ENCODE assay signal across 17 mouse cellular contexts in genomic region chrX:19906646-19907371, GRCm38 (mm10).
DNase-seq lines count a peak whose midpoint lies in the region; ATAC-seq and TF ChIP-seq lines count a peak whose summit lies in the region.
"Had no signal": no experiment of that assay in that cellular context is flagged by ENCODE, and none has a peak within 500 bp of the region (broad histone marks: within the 10 kb centered on the region; RNA-seq: fewer than 3 reads in every experiment).

No protein-coding gene starts in this region.

- peak; percentile 4 to 57 for DNase-seq in kidney, adult 8-10 months
- DNase-seq in kidney, postnatal 4 days = no peak
- DNase-seq in ES-E14 (ENCODE audit: low read depth, low spot score) = peak; percentile 42
- DNase-seq in embryo, embryonic 9.5 days (ENCODE audit: extremely low spot score) = peak; percentile 49
- DNase-seq in right cerebral cortex, postnatal 10 days (ENCODE audit: low spot score in 2 of 2) = no peak
- DNase-seq in frontal cortex, postnatal 36 days (ENCODE audit: low spot score in 2 of 2) = no peak
- DNase-seq: cerebellum, postnatal 25 days; right cerebral cortex, postnatal 25 days; thymus, postnatal 4 days had no signal

- H3K27me3 ChIP-seq in lung, embryonic 16.5 days (ENCODE audit: control insufficient read depth, insufficient read depth, low read depth, low read length) = no peaks in the 10 kb centered on the region
- no peaks in the 10 kb centered on the region for H3K27me3 ChIP-seq in intestine, embryonic 15.5 days (replicated peaks)
- H3K27me3 ChIP-seq: limb, embryonic 13.5 days; neural tube, embryonic 13.5 days had no signal

- H3K27ac ChIP-seq in ES-E14 (ENCODE audit: insufficient read depth, low read depth, low read length, poor library complexity, severe bottlenecking) = peak overlapping the region; percentile 49; the same call in 1 of the 2 replicates
- H3K27ac ChIP-seq in lung, embryonic 16.5 days (ENCODE audit: low read length) = no peak overlapping the region; the same call in 1 of the 2 replicates
- H3K27ac ChIP-seq in intestine, embryonic 15.5 days = no peak overlapping the region
- H3K27ac ChIP-seq: heart, embryonic 10.5 days; hindbrain, embryonic 14.5 days; limb, embryonic 13.5 days; macrophage; neural tube, embryonic 13.5 days had no signal

- no peaks in the 10 kb centered on the region for H3K36me3 ChIP-seq in ES-E14 (ENCODE audit: control insufficient read depth, insufficient read depth, low read length, poor library complexity, severe bottlenecking)
- H3K36me3 ChIP-seq in lung, embryonic 16.5 days (ENCODE audit: control insufficient read depth, insufficient read depth, low read length) = no peaks in the 10 kb centered on the region
- H3K36me3 ChIP-seq in intestine, embryonic 15.5 days = no peaks in the 10 kb centered on the region
- H3K36me3 ChIP-seq: heart, embryonic 10.5 days; limb, embryonic 13.5 days; neural tube, embryonic 13.5 days had no signal

- no peak overlapping the region for H3K4me3 ChIP-seq in ES-E14 (ENCODE audit: insufficient read depth in 1 of 2, low read depth in 1 of 2, low read length in 2 of 2, poor library complexity in 1 of 2, severe bottlenecking in 1 of 2)
- no peak overlapping the region for H3K4me3 ChIP-seq in lung, embryonic 16.5 days (ENCODE audit: low read length)
- no peak overlapping the region for H3K4me3 ChIP-seq in intestine, embryonic 15.5 days (replicated peaks)
- H3K4me3 ChIP-seq: heart, embryonic 10.5 days; limb, embryonic 13.5 days; neural tube, embryonic 13.5 days had no signal

- peak; percentile 66 for ATAC-seq in lung, embryonic 16.5 days (ENCODE audit: low read depth)
- no peak for ATAC-seq in intestine, embryonic 15.5 days
- ATAC-seq: activated CD4-positive, CD25-positive, alpha-beta regulatory T cell, adult 4 months had no signal

- in situ Hi-C loops in ES-E14 (cut with MboI; ENCODE audit: low sequenced_read_pairs in 2 of 2, unreplicated experiment in 2 of 2) = no loop called here

- H3K4me1 ChIP-seq in ES-E14 (ENCODE audit: control insufficient read depth in 2 of 2, insufficient read depth in 2 of 2, low read length in 2 of 2, poor library complexity in 1 of 2) = peaks cover 0 to 4% of the 10 kb centered on the region in 2 experiments; a peak in 1 of 4 replicates
- H3K4me1 ChIP-seq in lung, embryonic 16.5 days (replicated peaks; ENCODE audit: control insufficient read depth, insufficient read depth, low read length) = peaks cover 3% of the 10 kb centered on the region; the same call in 1 of the 2 replicates
- H3K4me1 ChIP-seq in intestine, embryonic 15.5 days (replicated peaks) = no peaks in the 10 kb centered on the region
- H3K4me1 ChIP-seq: heart, embryonic 10.5 days; neural tube, embryonic 13.5 days had no signal

- H3K9ac ChIP-seq in ES-E14 (ENCODE audit: insufficient read depth, low read depth, low read length, poor library complexity, severe bottlenecking) = no peak overlapping the region
- no peak overlapping the region for H3K9ac ChIP-seq in lung, embryonic 16.5 days (ENCODE audit: low read length)
- H3K9ac ChIP-seq in intestine, embryonic 15.5 days = no peak overlapping the region
- H3K9ac ChIP-seq: hindbrain, embryonic 14.5 days; limb, embryonic 13.5 days; neural tube, embryonic 13.5 days had no signal

- no peaks in the 10 kb centered on the region for H3K9me3 ChIP-seq in ES-E14 (ENCODE audit: control insufficient read depth, insufficient read depth, low read depth, low read length)
- no peaks in the 10 kb centered on the region for H3K9me3 ChIP-seq in lung, embryonic 16.5 days (ENCODE audit: control insufficient read depth, low read length)
- H3K9me3 ChIP-seq in intestine, embryonic 15.5 days = no peaks in the 10 kb centered on the region
- H3K9me3 ChIP-seq: heart, embryonic 10.5 days; limb, embryonic 13.5 days; neural tube, embryonic 13.5 days had no signal

- no peak overlapping the region for H3K4me2 ChIP-seq in lung, embryonic 16.5 days (ENCODE audit: low read depth, low read length)
- H3K4me2 ChIP-seq in intestine, embryonic 15.5 days (replicated peaks) = no peak overlapping the region
- H3K4me2 ChIP-seq: hindbrain, embryonic 14.5 days; limb, embryonic 13.5 days; neural tube, embryonic 13.5 days had no signal

TF ChIP-seq in ES-E14, 5 proteins besides CTCF, POLR2A, EP300 and RAD21:
- TF ChIP-seq ZNF384 (IDR thresholded peaks at IDR 0.05; ENCODE audit: low read depth, low read length) (no peak), CHD2 (IDR thresholded peaks at IDR 0.05; ENCODE audit: low read depth, low read length) (no peak; the same call in 1 of the 2 replicates), HCFC1 (IDR thresholded peaks at IDR 0.05; ENCODE audit: borderline replicate concordance, insufficient read depth, low read length) (no peak), MAFK (IDR thresholded peaks at IDR 0.05; ENCODE audit: insufficient read depth, low read depth, low read length) (0 out of 2 replicates have a peak, but pooled peaks have one; percentile 22), ZC3H11A (IDR thresholded peaks at IDR 0.05; ENCODE audit: borderline replicate concordance, low read depth, low read length) (no peak)
TF ChIP-seq in ES-E14: peak in this region for 1.

Comparison
In these comparisons a context has a peak if more than half of its experiments do, and no peak if none do; other contexts are left out.
1. DNase-seq: peak in kidney, adult 8-10 months (2 of 2), ES-E14 (single experiment) and embryo, embryonic 9.5 days (single experiment); none in kidney, postnatal 4 days (0 of 2), right cerebral cortex, postnatal 10 days (0 of 2) and frontal cortex, postnatal 36 days (0 of 2).